Mouse (Mus musculus) neural tube, embryonic 15.5 days (tissue): ENCODE data around the gene Pcnx3. TPM values are rescaled to one million over a fixed set of nuclear protein-coding genes. Genes with fewer than 3 reads are reported as not detected.

Experiments used
- ATAC-seq: fragments of 200-750 bp; cut with Nextera tagmentation; 2 replicates; pipeline ENCODE4 v1.8.0; 2017; ENCODE audit warnings: mild to moderate bottlenecking, moderate TSS enrichment, moderate library complexity; ENCODE audit not compliant: low FRiP score
- H3K27ac ChIP-seq: fragments of 300-500 bp; sonication (generic); replicated peaks from 2 replicates; pipeline ENCODE4 v1.5.1; 2015; ENCODE audit warnings: mild to moderate bottlenecking, inconsistent platforms
- H3K27me3 ChIP-seq: fragments of 300-500 bp; sonication (generic); replicated peaks from 2 replicates; pipeline ENCODE4 v1.6.1; 2015; ENCODE audit warnings: inconsistent platforms
- H3K36me3 ChIP-seq: fragments of 300-500 bp; sonication (generic); 2 replicates; pipeline ENCODE4 v1.6.1; 2015; ENCODE audit warnings: inconsistent platforms
- H3K4me1 ChIP-seq: fragments of 300-500 bp; sonication (generic); 2 replicates; pipeline ENCODE4 v1.6.1; 2015; ENCODE audit warnings: inconsistent platforms
- H3K4me2 ChIP-seq: fragments of 300-500 bp; sonication (generic); 2 replicates; pipeline ENCODE4 v1.6.1; 2015; ENCODE audit warnings: inconsistent platforms, mild to moderate bottlenecking, moderate library complexity
- H3K4me3 ChIP-seq: fragments of 300-500 bp; sonication (generic); replicated peaks from 2 replicates; pipeline ENCODE4 v1.5.1; 2015; ENCODE audit warnings: mild to moderate bottlenecking, inconsistent platforms
- H3K9ac ChIP-seq: fragments of 300-500 bp; sonication (generic); replicated peaks from 2 replicates; pipeline ENCODE4 v1.6.1; 2015; ENCODE audit warnings: mild to moderate bottlenecking, inconsistent platforms
- H3K9me3 ChIP-seq: fragments of 300-500 bp; sonication (generic); replicated peaks from 2 replicates; pipeline ENCODE4 v1.6.1; 2016; ENCODE audit warnings: inconsistent platforms
- WGBS: fragments of 180-500 bp; shearing (Covaris S2); methylation state at CpG from one replicate; pipeline ENCODE4 v1.1.7; 2015; ENCODE audit warnings: mixed read lengths; 5-methylcytosine and 5-hydroxymethylcytosine counted together
- polyA plus RNA-seq: library from polyadenylated mRNA; unstranded; fragments of >200 nt; fragmentation: Nextera tagmentation; extraction: Ambion mirVana; gene quantifications from 2 replicates; pipeline ENCODE4 v1.2.1, GENCODE M21; 2015

The Pcnx3 gene
- polyA plus RNA-seq, 1 experiment from 2014 or later, result 23.4 TPM

- Histone ChIP-seq H3K9me3 (no peaks in the 10 kb centered on the region), H3K27me3 (no peaks in the 10 kb centered on the region), H3K4me3 (no peak overlapping the region), H3K4me1 (peaks cover 23% of the 10 kb centered on the region), H3K4me2 (no peak overlapping the region), H3K9ac (no peak overlapping the region), H3K27ac (no peak overlapping the region), H3K36me3 (peaks cover 56% of the 10 kb centered on the region)
- WGBS, result 81% methylated on average over 8 of the region's 8 CpGs
- ATAC-seq, result no peak
These were observed 21.9 kb upstream of the Pcnx3 start for GRCm38 (mm10) chr19:5710581-5710980.

GRCm38 (mm10) chr19:5710068-5710467 is 21.4 kb upstream of the Pcnx3 start:
- Histone ChIP-seq H3K4me1 (peaks cover 22% of the 10 kb centered on the region), H3K9ac (no peak overlapping the region), H3K4me3 (no peak overlapping the region), H3K36me3 (peaks cover 51% of the 10 kb centered on the region), H3K4me2 (no peak overlapping the region), H3K9me3 (no peaks in the 10 kb centered on the region), H3K27ac (no peak overlapping the region), H3K27me3 (no peaks in the 10 kb centered on the region)
- no peak for ATAC-seq
- WGBS, result 92% methylated on average over 6 of the region's 6 CpGs

GRCm38 (mm10) chr19:5704801-5705571 is 16.3 kb upstream of the Pcnx3 start:
- H3K4me2 ChIP-seq, result no peak overlapping the region
- 0 out of 2 replicates have a peak, but pooled peaks cover 5% of the 10 kb centered on the region for H3K4me1 ChIP-seq
- WGBS, result 51% methylated on average over 10 of the region's 10 CpGs
- H3K9me3 ChIP-seq, result no peaks in the 10 kb centered on the region
- ATAC-seq, result no peak
- no peak overlapping the region for H3K9ac ChIP-seq
- H3K27me3 ChIP-seq, result no peaks in the 10 kb centered on the region
- peak overlapping the region; percentile 37 for H3K27ac ChIP-seq
- peaks cover 63% of the 10 kb centered on the region for H3K36me3 ChIP-seq
- no peak overlapping the region for H3K4me3 ChIP-seq

- H3K27ac ChIP-seq, result peak within 1 kb of the TSS; percentile 37
- no peaks in the 10 kb centered on the region for H3K27me3 ChIP-seq
- no peak within 1 kb of the TSS for H3K9ac ChIP-seq
- ATAC-seq, result no peak
- no peak within 1 kb of the TSS for H3K4me2 ChIP-seq
- peaks cover 65% of the 10 kb centered on the region for H3K36me3 ChIP-seq
- 82% methylated on average over 17 of the region's 17 CpGs for WGBS
- no peaks in the 10 kb centered on the region for H3K9me3 ChIP-seq
- 0 out of 2 replicates have a peak, but pooled peaks cover 5% of the 10 kb centered on the region for H3K4me1 ChIP-seq
- H3K4me3 ChIP-seq, result no peak within 1 kb of the TSS
These were observed 15.6 kb upstream of the Pcnx3 start, which contains the start of gene Kcnk7 for GRCm38 (mm10) chr19:5704163-5704800. TSS of gene Kcnk7 (plus strand) at chr19:5704367.

- 16% methylated on average over 41 of the region's 41 CpGs for WGBS
- Histone ChIP-seq H3K9me3 (no peaks in the 10 kb centered on the region), H3K27ac (no peak overlapping the region), H3K4me1 (peaks cover 44% of the 10 kb centered on the region), H3K4me2 (peak overlapping the region; percentile 53), H3K36me3 (peaks cover 66% of the 10 kb centered on the region), H3K27me3 (no peaks in the 10 kb centered on the region), H3K9ac (no peak overlapping the region), H3K4me3 (peak overlapping the region; percentile 29)
- no peak for ATAC-seq
These were observed 7.2 kb upstream of the Pcnx3 start for GRCm38 (mm10) chr19:5695849-5696462.

- no peak for ATAC-seq
These were observed 5.1 kb upstream of the Pcnx3 start for GRCm38 (mm10) chr19:5693801-5694200.

GRCm38 (mm10) chr19:5692913-5693396 is 4.2 kb upstream of the Pcnx3 start:
- no peak overlapping the region for H3K4me3 ChIP-seq
- peaks cover 36% of the 10 kb centered on the region for H3K36me3 ChIP-seq
- H3K27me3 ChIP-seq, result no peaks in the 10 kb centered on the region
- no peaks in the 10 kb centered on the region for H3K9me3 ChIP-seq
- peak overlapping the region; percentile 95 for H3K4me2 ChIP-seq
- H3K4me1 ChIP-seq, result peaks cover 64% of the 10 kb centered on the region
- ATAC-seq, result no peak
- no peak overlapping the region; the same call in 1 of the 2 replicates for H3K9ac ChIP-seq
- WGBS, result 84% methylated on average over 10 of the region's 10 CpGs
- H3K27ac ChIP-seq, result peak overlapping the region; percentile 48; the same call in 1 of the 2 replicates

More at GRCm38 (mm10) chr19:5693801-5694200, 5.1 kb upstream of the Pcnx3 start:
- Histone ChIP-seq H3K27ac (no peak overlapping the region), H3K27me3 (no peaks in the 10 kb centered on the region), H3K4me3 (no peak overlapping the region), H3K4me1 (peaks cover 63% of the 10 kb centered on the region), H3K36me3 (peaks cover 44% of the 10 kb centered on the region), H3K4me2 (peak overlapping the region; percentile 95; the same call in 1 of the 2 replicates), H3K9me3 (no peaks in the 10 kb centered on the region), H3K9ac (0 out of 2 replicates have a peak overlapping the region, but pooled peaks have one; percentile 20)
- 89% methylated on average over 6 of the region's 6 CpGs for WGBS

GRCm38 (mm10) chr19:5692086-5692912 is 3.6 kb upstream of the Pcnx3 start:
- H3K9me3 ChIP-seq, result no peaks in the 10 kb centered on the region
- H3K9ac ChIP-seq, result peak overlapping the region; percentile 77; the same call in 1 of the 2 replicates
- H3K4me1 ChIP-seq, result peaks cover 71% of the 10 kb centered on the region
- ATAC-seq, result no peak
- peak overlapping the region; percentile 95 for H3K4me2 ChIP-seq
- H3K4me3 ChIP-seq, result peak overlapping the region; percentile 86; the same call in 1 of the 2 replicates
- WGBS, result 66% methylated on average over 10 of the region's 10 CpGs
- no peaks in the 10 kb centered on the region for H3K27me3 ChIP-seq
- H3K36me3 ChIP-seq, result peaks cover 29% of the 10 kb centered on the region
- H3K27ac ChIP-seq, result peak overlapping the region; percentile 48

GRCm38 (mm10) chr19:5691601-5692000 is 2.9 kb upstream of the Pcnx3 start:
- H3K4me2 ChIP-seq, result peak overlapping the region; percentile 95
- peaks cover 22% of the 10 kb centered on the region for H3K36me3 ChIP-seq
- H3K9ac ChIP-seq, result peak overlapping the region; percentile 77; the same call in 1 of the 2 replicates
- H3K9me3 ChIP-seq, result no peaks in the 10 kb centered on the region
- no peak for ATAC-seq
- 89% methylated on average over 5 of the region's 5 CpGs for WGBS
- H3K27me3 ChIP-seq, result no peaks in the 10 kb centered on the region
- peak overlapping the region; percentile 48 for H3K27ac ChIP-seq
- H3K4me1 ChIP-seq, result peaks cover 75% of the 10 kb centered on the region
- H3K4me3 ChIP-seq, result peak overlapping the region; percentile 86

- peaks cover 31% of the 10 kb centered on the region for H3K36me3 ChIP-seq
- WGBS, result 80% methylated on average over 15 of the region's 15 CpGs
- H3K27ac ChIP-seq, result peak overlapping the region; percentile 91
- peak overlapping the region; percentile 86 for H3K4me3 ChIP-seq
- peaks cover 64% of the 10 kb centered on the region for H3K4me1 ChIP-seq
- H3K27me3 ChIP-seq, result no peaks in the 10 kb centered on the region
- peak overlapping the region; percentile 77 for H3K9ac ChIP-seq
- no peak for ATAC-seq
- peak overlapping the region; percentile 95 for H3K4me2 ChIP-seq
- no peaks in the 10 kb centered on the region for H3K9me3 ChIP-seq
These were observed 1.6 kb upstream of the Pcnx3 start for GRCm38 (mm10) chr19:5690343-5690735.
